Mouse (Mus musculus) c-Kit-negative CD71-positive TER-119-positive erythroid progenitor cells, embryonic 14.5 days (primary cell): Measurements from ENCODE around the gene Lingo3.
"Not testable (repeated sequence)": the region's sequence is repeated elsewhere in the genome, so short reads cannot be mapped to it uniquely, and the experiment has no call there.

Source experiments
- DNase-seq: peaks from one replicate; pipeline ENCODE4 v3.0.0-alpha.2; 2013; ENCODE audit warnings: low read depth, low spot score

Lingo3 gene

GRCm38 (mm10) chr10:80843087-80843930 lies 530 bp downstream of the Lingo3 start:
- DNase-seq: no peak

GRCm38 (mm10) chr10:80842334-80842733 lies 1.5 kb downstream of the Lingo3 start:
- no peak for DNase-seq

GRCm38 (mm10) chr10:80841685-80842084 lies 2.2 kb downstream of the Lingo3 start:
- DNase-seq: no peak

GRCm38 (mm10) chr10:80839848-80840247 lies 4.0 kb downstream of the Lingo3 start:
- DNase-seq: no peak

GRCm38 (mm10) chr10:80838346-80838912 lies 5.4 kb downstream of the Lingo3 start:
- DNase-seq: no peak

GRCm38 (mm10) chr10:80837827-80838226 lies 6.0 kb downstream of the Lingo3 start:
- DNase-seq: no peak

GRCm38 (mm10) chr10:80836949-80837379 lies 6.9 kb downstream of the Lingo3 start:
- DNase-seq: no peak

- DNase-seq: no peak
These were observed 8.2 kb downstream of the Lingo3 start for GRCm38 (mm10) chr10:80835617-80836016.

- DNase-seq: no peak
These were observed 11.0 kb downstream of the Lingo3 start for GRCm38 (mm10) chr10:80832818-80833217.

- DNase-seq: peak; percentile 58
These were observed 12.7 kb downstream of the Lingo3 start for GRCm38 (mm10) chr10:80831136-80831535.

- DNase-seq: no peak
These were observed 14.2 kb downstream of the Lingo3 start for GRCm38 (mm10) chr10:80829359-80830278.

- DNase-seq: not testable (repeated sequence)
These were observed 15.3 kb downstream of the Lingo3 start for GRCm38 (mm10) chr10:80828587-80828986.

GRCm38 (mm10) chr10:80827870-80828420 lies 15.9 kb downstream of the Lingo3 start:
- DNase-seq: no peak

- no peak for DNase-seq
These were observed 16.6 kb downstream of the Lingo3 start for GRCm38 (mm10) chr10:80827063-80827869.

- peak; percentile 100 for DNase-seq
These were observed 17.4 kb downstream of the Lingo3 start, which contains the start of gene Oaz1 for GRCm38 (mm10) chr10:80826151-80827062. Gene Oaz1 (plus strand): TSS chr10:80826656.

GRCm38 (mm10) chr10:80824827-80825226 lies 19.0 kb downstream of the Lingo3 start:
- no peak for DNase-seq

- no peak for DNase-seq
These were observed 19.8 kb downstream of the Lingo3 start for GRCm38 (mm10) chr10:80823847-80824643.

- DNase-seq: no peak
These were observed 20.5 kb downstream of the Lingo3 start for GRCm38 (mm10) chr10:80823316-80823715.

GRCm38 (mm10) chr10:80822528-80822927 lies 21.3 kb downstream of the Lingo3 start:
- DNase-seq: no peak
